Mouse (Mus musculus): ENCODE data around the gene Fam210b. TPM values are rescaled to one million over a fixed set of nuclear protein-coding genes. Genes with fewer than 3 reads are reported as not detected.
A peak's percentile ranks its signal among the peaks of the same experiment; 100 is the strongest.

The Fam210b gene
- polyA plus RNA-seq, 1 experiment: not detected

DNA sequence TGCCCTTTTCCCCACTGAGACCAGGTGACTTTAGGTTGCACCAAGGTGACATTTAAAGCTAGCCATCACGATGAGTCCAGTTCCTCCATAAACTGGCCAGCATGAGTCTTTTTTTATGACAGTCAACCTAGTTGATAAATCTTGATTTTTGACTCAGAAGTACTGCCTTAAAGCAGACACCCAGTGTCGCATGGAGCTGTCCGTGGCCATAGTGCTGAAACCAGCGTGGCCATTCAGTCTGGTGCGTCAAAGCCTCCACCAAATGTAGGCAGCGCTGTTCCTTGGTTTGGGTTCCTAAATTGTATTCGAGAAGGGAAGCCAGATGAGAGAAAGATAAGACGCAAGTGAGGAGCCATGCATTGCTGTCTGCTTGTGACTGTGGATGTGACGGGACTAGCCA is 24.5 kb upstream of the Fam210b start:
- no peak for TF ChIP-seq POLR2A (IDR thresholded peaks at IDR 0.05; ENCODE audit: insufficient read depth, low read depth, low read length)
- TF ChIP-seq CTCF (IDR thresholded peaks at IDR 0.05; ENCODE audit: insufficient read depth, low read depth, low read length): no peak
- 63% methylated on average over 9 of the region's 9 CpGs for WGBS
- Histone ChIP-seq H3K4me3 (ENCODE audit: insufficient read depth, low read depth, low read length) (no peak overlapping the region), H3K27ac (ENCODE audit: insufficient read depth, low read depth, low read length) (no peak overlapping the region), H3K4me1 (ENCODE audit: control insufficient read depth, insufficient read depth, low read length) (no peaks in the 10 kb centered on the region; the same call in 1 of the 2 replicates)

DNA sequence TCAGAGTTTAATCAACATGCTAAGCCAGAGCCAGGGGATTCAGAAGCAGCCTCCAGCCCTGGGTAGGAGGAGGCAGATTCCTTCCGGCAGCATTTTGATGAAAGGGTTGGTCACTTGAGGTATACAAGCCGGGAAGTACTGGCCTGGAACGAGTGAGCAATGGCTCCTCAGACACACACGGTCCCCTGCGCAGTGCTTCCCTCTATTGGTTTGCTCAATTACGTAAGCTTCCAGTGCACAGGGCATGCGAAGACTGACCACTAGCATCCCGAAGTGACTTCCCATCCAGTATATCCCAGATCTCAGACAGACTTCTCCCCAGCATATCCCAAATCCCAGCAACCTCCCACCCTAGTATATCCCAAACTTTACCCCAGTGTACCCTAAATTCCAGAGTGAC is 17.1 kb upstream of the Fam210b start:
- TF ChIP-seq CTCF (IDR thresholded peaks at IDR 0.05; ENCODE audit: insufficient read depth, low read depth, low read length): no peak
- Histone ChIP-seq H3K4me1 (ENCODE audit: control insufficient read depth, insufficient read depth, low read length) (peaks cover 3% of the 10 kb centered on the region; the same call in 1 of the 2 replicates), H3K4me3 (ENCODE audit: insufficient read depth, low read depth, low read length) (no peak overlapping the region), H3K27ac (ENCODE audit: insufficient read depth, low read depth, low read length) (no peak overlapping the region)
- WGBS: 65% methylated on average over 8 of the region's 8 CpGs

DNA sequence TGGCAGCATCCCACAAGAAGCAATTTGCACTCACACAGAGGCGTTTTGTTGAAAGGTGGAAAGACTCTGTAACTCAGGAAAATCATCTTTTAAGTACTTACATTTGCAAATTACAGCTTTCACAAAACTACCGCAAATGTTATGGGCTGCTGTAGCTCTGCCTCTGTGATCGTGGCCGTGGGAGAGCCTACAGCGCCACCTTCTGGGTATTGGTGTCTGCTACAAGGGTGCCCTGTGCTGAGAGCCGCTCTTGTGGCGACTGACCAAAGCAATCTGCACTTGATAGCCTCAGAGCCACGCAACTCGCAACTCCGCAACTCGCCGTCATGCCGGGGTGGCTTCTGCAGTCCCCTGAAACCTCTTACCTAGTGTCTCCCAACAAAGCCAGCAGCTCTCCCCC is 16.2 kb upstream of the Fam210b start:
- no peak overlapping the region for H3K27ac ChIP-seq (ENCODE audit: insufficient read depth, low read depth, low read length)
- TF ChIP-seq POLR2A (IDR thresholded peaks at IDR 0.05; ENCODE audit: insufficient read depth, low read depth, low read length) (no peak), CTCF (IDR thresholded peaks at IDR 0.05; ENCODE audit: insufficient read depth, low read depth, low read length) (peak; percentile 94)
- 0 out of 2 replicates have a peak overlapping the region, but pooled peaks have one; percentile 11 for H3K4me3 ChIP-seq (ENCODE audit: insufficient read depth, low read depth, low read length)
- 3% methylated on average over 13 of the region's 13 CpGs for WGBS
- peaks cover 3% of the 10 kb centered on the region; the same call in 1 of the 2 replicates for H3K4me1 ChIP-seq (ENCODE audit: control insufficient read depth, insufficient read depth, low read length)

DNA sequence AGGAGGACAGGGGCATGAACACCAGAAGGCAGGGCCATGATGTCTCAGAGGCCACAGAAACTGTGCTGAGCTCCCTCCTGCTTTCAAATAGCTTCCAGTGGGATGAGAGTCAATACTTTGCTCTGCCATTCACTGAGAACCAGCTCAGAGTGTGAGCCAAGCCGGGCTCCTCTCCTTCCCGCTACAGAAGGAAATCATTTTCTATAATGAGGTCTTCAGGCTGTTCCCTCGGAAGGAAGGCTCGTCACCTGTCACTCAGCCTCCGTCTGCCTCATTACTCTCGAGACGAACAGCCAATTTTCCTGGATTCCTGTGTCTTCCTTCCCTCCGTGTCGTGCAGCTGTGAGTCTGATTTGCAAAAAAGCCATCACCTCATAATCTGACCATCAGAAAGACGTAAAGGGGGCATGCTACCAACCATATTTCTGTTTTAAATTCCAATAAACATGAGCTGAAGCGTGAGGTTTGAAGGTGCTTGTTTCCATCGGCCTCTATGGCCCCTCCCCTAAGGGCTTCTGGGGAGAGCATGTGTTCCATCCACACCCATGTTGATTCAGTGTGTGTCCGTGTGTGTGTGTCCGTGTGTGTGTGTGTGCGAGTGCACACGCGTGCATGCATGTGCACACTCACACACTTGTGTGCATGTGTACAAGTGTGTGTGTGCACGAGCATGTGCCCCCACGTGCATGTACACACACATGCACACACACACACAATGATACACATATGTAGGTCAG is 7.0 kb upstream of the Fam210b start:
- Histone ChIP-seq H3K4me1 (ENCODE audit: control insufficient read depth, insufficient read depth, low read length) (no peaks in the 10 kb centered on the region), H3K4me3 (ENCODE audit: insufficient read depth, low read depth, low read length) (no peak overlapping the region), H3K27ac (ENCODE audit: insufficient read depth, low read depth, low read length) (no peak overlapping the region)
- TF ChIP-seq CTCF (IDR thresholded peaks at IDR 0.05; ENCODE audit: insufficient read depth, low read depth, low read length): no peak
- TF ChIP-seq POLR2A (IDR thresholded peaks at IDR 0.05; ENCODE audit: insufficient read depth, low read depth, low read length): no peak
- 65% methylated on average over 19 of the region's 19 CpGs for WGBS

DNA sequence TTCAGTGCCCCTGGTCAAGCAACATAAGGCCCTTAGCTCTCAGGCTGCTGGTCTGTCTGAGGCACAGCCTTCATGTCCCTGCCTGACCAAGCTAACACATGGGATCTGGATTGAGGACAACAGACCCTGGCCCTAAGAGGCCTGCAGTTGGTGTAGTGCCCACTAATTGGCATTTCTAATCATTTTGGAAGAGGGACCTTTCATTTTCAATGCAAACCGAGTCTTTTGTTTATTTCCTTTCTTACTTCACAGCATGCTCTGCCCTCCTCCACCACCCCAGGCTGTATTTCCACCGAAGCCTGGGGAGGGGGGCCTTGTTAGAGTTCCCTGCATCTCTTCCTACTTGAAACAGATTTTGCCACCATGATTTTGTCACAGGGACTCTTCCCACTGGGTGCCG is 4.4 kb upstream of the Fam210b start:
- WGBS: 44% methylated on average over 3 of the region's 3 CpGs
- TF ChIP-seq CTCF (IDR thresholded peaks at IDR 0.05; ENCODE audit: insufficient read depth, low read depth, low read length) (no peak), POLR2A (IDR thresholded peaks at IDR 0.05; ENCODE audit: insufficient read depth, low read depth, low read length) (no peak)
- Histone ChIP-seq H3K4me3 (ENCODE audit: insufficient read depth, low read depth, low read length) (no peak overlapping the region), H3K4me1 (ENCODE audit: control insufficient read depth, insufficient read depth, low read length) (no peaks in the 10 kb centered on the region), H3K27ac (ENCODE audit: insufficient read depth, low read depth, low read length) (no peak overlapping the region)

DNA sequence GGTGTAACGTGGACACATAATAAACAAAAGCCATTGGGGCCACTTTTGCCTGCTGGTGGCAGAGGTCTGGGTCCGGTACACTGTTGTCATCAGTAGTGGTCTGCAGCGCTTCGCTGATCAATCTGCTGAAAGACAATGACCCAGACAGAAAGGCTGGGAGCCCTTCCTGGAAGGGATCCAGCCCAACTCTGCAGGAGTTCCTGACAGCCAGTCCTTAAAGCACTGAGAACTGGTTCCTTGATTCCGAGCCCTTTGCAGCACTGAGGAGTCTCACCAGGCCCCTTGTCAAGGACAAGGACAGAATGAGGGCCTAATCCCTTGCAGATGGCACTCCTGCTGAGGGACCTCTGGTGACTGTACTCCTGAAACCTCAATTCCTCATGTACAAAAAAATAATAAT is 3.8 kb upstream of the Fam210b start:
- TF ChIP-seq POLR2A (IDR thresholded peaks at IDR 0.05; ENCODE audit: insufficient read depth, low read depth, low read length) (no peak), CTCF (IDR thresholded peaks at IDR 0.05; ENCODE audit: insufficient read depth, low read depth, low read length) (no peak)
- H3K4me3 ChIP-seq (ENCODE audit: insufficient read depth, low read depth, low read length): no peak overlapping the region
- 80% methylated on average over 5 of the region's 5 CpGs for WGBS
- no peak overlapping the region for H3K27ac ChIP-seq (ENCODE audit: insufficient read depth, low read depth, low read length)
- H3K4me1 ChIP-seq (ENCODE audit: control insufficient read depth, insufficient read depth, low read length): peaks cover 3% of the 10 kb centered on the region

DNA sequence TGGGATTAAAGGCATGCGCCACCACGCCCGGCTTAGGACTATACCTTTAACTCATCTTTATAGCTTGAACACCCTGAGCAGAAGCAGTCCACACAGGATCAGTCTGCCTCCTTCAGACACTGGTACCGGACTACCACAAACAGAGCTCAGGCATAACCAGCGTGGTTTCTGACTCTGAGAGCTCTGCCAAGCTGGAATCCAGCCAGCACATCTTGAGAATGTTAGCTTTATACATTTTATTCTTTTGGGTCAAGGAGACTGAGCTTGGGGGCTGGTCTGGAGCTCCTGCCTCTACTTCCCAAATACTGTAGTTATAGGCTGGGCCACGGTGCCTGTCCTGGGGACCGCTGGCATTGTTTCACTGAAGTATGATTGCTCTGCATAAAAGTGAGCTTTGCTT is 1.6 kb upstream of the Fam210b start:
- Histone ChIP-seq H3K4me1 (ENCODE audit: control insufficient read depth, insufficient read depth, low read length) (peaks cover 16% of the 10 kb centered on the region), H3K27ac (ENCODE audit: insufficient read depth, low read depth, low read length) (no peak overlapping the region), H3K4me3 (ENCODE audit: insufficient read depth, low read depth, low read length) (no peak overlapping the region)
- TF ChIP-seq POLR2A (IDR thresholded peaks at IDR 0.05; ENCODE audit: insufficient read depth, low read depth, low read length): no peak
- TF ChIP-seq CTCF (IDR thresholded peaks at IDR 0.05; ENCODE audit: insufficient read depth, low read depth, low read length): no peak
- 83% methylated on average over 7 of the region's 7 CpGs for WGBS

DNA sequence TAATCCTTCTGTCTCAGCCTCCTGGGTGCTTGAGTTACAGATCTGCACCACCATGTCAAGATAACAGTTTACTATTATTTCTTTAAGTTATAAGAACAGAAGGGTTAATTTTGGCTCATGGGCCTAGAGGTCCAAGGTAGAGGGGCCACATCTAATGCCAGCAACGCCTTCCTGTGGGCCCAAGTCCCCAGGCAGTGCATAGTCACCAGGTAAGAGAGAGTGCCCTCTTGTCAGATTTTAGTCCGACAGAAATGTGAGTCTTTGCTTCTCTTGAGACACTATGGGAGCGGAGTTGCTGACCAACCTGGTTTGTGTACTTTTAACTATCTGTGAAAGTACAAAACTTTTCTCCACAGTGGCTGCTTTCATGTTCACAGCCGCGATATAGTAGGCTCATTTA is 696 bp upstream of the Fam210b start:
- no peak overlapping the region for H3K4me3 ChIP-seq (ENCODE audit: insufficient read depth, low read depth, low read length)
- TF ChIP-seq CTCF (IDR thresholded peaks at IDR 0.05; ENCODE audit: insufficient read depth, low read depth, low read length): no peak
- no peak; the same call in 1 of the 2 replicates for TF ChIP-seq POLR2A (IDR thresholded peaks at IDR 0.05; ENCODE audit: insufficient read depth, low read depth, low read length)
- H3K27ac ChIP-seq (ENCODE audit: insufficient read depth, low read depth, low read length): no peak overlapping the region
- 18% methylated on average over 5 of the region's 5 CpGs for WGBS
- H3K4me1 ChIP-seq (ENCODE audit: control insufficient read depth, insufficient read depth, low read length): peaks cover 21% of the 10 kb centered on the region

DNA sequence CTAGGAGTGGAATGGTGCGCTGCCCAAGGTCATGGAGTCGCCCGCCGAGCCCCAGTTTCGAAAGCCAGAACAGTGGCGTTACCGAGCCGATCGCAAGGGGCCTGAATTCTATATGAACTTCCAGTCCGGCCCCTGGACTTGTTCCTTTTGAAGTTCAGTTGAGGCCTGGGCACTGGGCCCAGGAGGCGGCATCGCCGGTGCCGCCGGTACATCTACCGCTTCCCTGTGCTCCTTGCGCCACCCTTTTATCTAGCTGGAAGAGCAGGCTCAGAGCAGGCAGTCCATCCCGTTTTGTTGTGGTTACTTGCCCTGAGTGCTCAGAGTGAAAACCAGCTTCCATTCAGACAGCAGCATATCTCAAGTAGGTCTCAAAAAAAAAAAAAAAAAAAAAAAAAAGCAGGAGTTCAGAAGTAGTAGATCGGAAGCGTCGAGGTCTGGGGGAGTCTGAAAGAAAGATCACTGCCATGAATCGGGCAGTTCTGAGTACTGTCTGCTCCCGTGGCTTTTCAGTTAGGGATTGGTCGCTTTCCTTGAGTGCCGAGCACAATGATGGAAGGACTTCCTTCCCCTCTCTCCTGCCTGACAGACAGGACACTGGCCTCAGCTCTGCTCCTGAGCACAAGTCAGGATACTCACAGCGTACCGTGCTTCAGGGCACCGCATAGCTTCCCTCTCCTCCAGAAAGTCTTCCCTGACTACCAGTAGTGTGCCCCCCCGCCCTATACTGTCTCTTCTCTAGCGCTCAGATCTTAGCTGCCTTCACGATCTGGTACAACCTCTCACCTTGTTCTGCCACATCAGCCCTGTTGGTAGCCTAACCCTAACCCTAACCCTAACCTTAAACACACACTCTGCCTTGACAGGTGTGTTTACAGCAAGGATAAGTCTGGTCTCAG is 917 bp downstream of the Fam210b start:
- Histone ChIP-seq H3K4me3 (ENCODE audit: insufficient read depth, low read depth, low read length) (peak overlapping the region; percentile 89), H3K27ac (ENCODE audit: insufficient read depth, low read depth, low read length) (no peak overlapping the region), H3K4me1 (ENCODE audit: control insufficient read depth, insufficient read depth, low read length) (peaks cover 27% of the 10 kb centered on the region)
- no peak for TF ChIP-seq POLR2A (IDR thresholded peaks at IDR 0.05; ENCODE audit: insufficient read depth, low read depth, low read length)
- TF ChIP-seq CTCF (IDR thresholded peaks at IDR 0.05; ENCODE audit: insufficient read depth, low read depth, low read length): no peak
- WGBS: 10% methylated on average over 31 of the region's 31 CpGs
